ENCODE assay signal across 8 mouse cellular contexts in the genomic region with DNA sequence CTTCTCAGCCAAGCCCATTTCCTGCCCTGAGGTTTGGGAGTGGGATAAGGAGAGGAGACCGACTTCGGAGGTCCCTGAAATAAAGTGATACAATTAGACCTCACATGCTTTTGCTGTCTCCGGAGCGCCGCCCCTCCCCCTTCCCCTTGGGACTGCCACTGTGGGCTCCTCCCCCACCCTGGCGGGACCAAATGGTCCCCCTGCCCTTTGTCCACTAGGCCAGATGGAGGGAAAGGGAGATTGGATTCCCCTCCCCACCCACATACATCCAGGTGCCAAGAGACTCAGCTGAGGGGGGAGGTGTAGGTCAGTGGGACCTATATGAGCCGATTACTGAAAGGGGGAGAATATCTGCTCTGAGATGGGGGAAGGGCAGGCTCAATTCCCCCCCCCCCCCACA. TPM values are rescaled to one million over a fixed set of nuclear protein-coding genes. Genes with fewer than 3 reads are reported as not detected.
DNase-seq lines count a peak whose midpoint lies in the region; ATAC-seq and TF ChIP-seq lines count a peak whose summit lies in the region.

No protein-coding gene starts in this region.

- 5% methylated on average over 7 of the region's 7 CpGs for WGBS in heart, postnatal 0 days
- 0% methylated on average over 7 of the region's 7 CpGs for WGBS in limb, embryonic 10.5 days
- 0% methylated on average over 7 of the region's 7 CpGs for WGBS in neural tube, embryonic 14.5 days

- peaks cover 70% of the 10 kb centered on the region for H3K4me1 ChIP-seq in heart, postnatal 0 days (ENCODE audit: control insufficient read depth, insufficient read depth)
- H3K4me1 ChIP-seq in limb, embryonic 10.5 days = peaks cover 93% of the 10 kb centered on the region
- peaks cover 50% of the 10 kb centered on the region for H3K4me1 ChIP-seq in neural tube, embryonic 14.5 days (ENCODE audit: control insufficient read depth, insufficient read depth, low read length)

- peak overlapping the region; percentile 65 for H3K4me2 ChIP-seq in heart, postnatal 0 days (ENCODE audit: low read depth, low read length)
- peak overlapping the region; percentile 91 for H3K4me2 ChIP-seq in neural tube, embryonic 14.5 days (ENCODE audit: low read depth, low read length)

- no peaks in the 10 kb centered on the region for H3K9me3 ChIP-seq in heart, postnatal 0 days (replicated peaks; ENCODE audit: control insufficient read depth, low read length)
- no peaks in the 10 kb centered on the region for H3K9me3 ChIP-seq in limb, embryonic 10.5 days (replicated peaks)
- H3K9me3 ChIP-seq in neural tube, embryonic 14.5 days (ENCODE audit: control insufficient read depth, low read length) = no peaks in the 10 kb centered on the region

- no peak for DNase-seq in left cerebral cortex, adult 2 months (ENCODE audit: extremely low spot score in 1 of 2, low spot score in 2 of 2)
- no peak for DNase-seq in left cerebral cortex, postnatal 36 days (ENCODE audit: low spot score in 2 of 2)
- peak; percentile 85 for DNase-seq in cerebellum, adult 8-10 months
- no peak for DNase-seq in heart, postnatal 0 days (ENCODE audit: low spot score)
- peak; percentile 80 for DNase-seq in limb, embryonic 10.5 days (ENCODE audit: low spot score)
- no peak for DNase-seq in urinary bladder, postnatal 14 days (ENCODE audit: low spot score)
- DNase-seq in spleen, adult 18-20 months = no peak

- H3K4me3 ChIP-seq in left cerebral cortex, adult 2 months = peak overlapping the region; percentile 79
- peak overlapping the region; percentile 72 for H3K4me3 ChIP-seq in heart, postnatal 0 days (ENCODE audit: low read depth, low read length)
- H3K4me3 ChIP-seq in limb, embryonic 10.5 days = peak overlapping the region; percentile 90
- peak overlapping the region; percentile 66 for H3K4me3 ChIP-seq in neural tube, embryonic 14.5 days (ENCODE audit: low read depth, low read length)

- H3K9ac ChIP-seq in heart, postnatal 0 days (replicated peaks; ENCODE audit: low read depth, low read length) = no peak overlapping the region
- H3K9ac ChIP-seq in neural tube, embryonic 14.5 days (replicated peaks; ENCODE audit: low read depth, low read length) = peak overlapping the region; percentile 92

- no peaks in the 10 kb centered on the region for H3K27me3 ChIP-seq in heart, postnatal 0 days (ENCODE audit: control insufficient read depth, insufficient read depth, low read length)
- H3K27me3 ChIP-seq in limb, embryonic 10.5 days (ENCODE audit: low read depth, poor library complexity, severe bottlenecking) = no peaks in the 10 kb centered on the region
- no peaks in the 10 kb centered on the region for H3K27me3 ChIP-seq in neural tube, embryonic 14.5 days (ENCODE audit: control insufficient read depth, insufficient read depth, low read length)

- intact Hi-C loops in left cerebral cortex, adult 2 months (cut with DNase I) = no loop called here
- intact Hi-C loops in left cerebral cortex, postnatal 36 days (cut with DNase I) = no loop called here

- TF ChIP-seq EP300 in heart, postnatal 0 days (IDR thresholded peaks at IDR 0.05; ENCODE audit: low read depth) = no peak

- H3K27ac ChIP-seq in left cerebral cortex, adult 2 months = peak overlapping the region; percentile 96
- H3K27ac ChIP-seq in heart, postnatal 0 days (ENCODE audit: low read depth) = peak overlapping the region; percentile 78; the same call in 1 of the 2 replicates
- peak overlapping the region; percentile 94 for H3K27ac ChIP-seq in limb, embryonic 10.5 days
- peak overlapping the region; percentile 92 for H3K27ac ChIP-seq in neural tube, embryonic 14.5 days (ENCODE audit: low read depth, low read length)

- H3K36me3 ChIP-seq in heart, postnatal 0 days (replicated peaks; ENCODE audit: control insufficient read depth, insufficient read depth, low read length) = no peaks in the 10 kb centered on the region
- peaks cover 23% of the 10 kb centered on the region for H3K36me3 ChIP-seq in limb, embryonic 10.5 days
- H3K36me3 ChIP-seq in neural tube, embryonic 14.5 days (ENCODE audit: control insufficient read depth, insufficient read depth, low read length) = no peaks in the 10 kb centered on the region

- ATAC-seq in heart, postnatal 0 days (ENCODE audit: insufficient read depth, low read depth) = no peak
- no peak for ATAC-seq in neural tube, embryonic 14.5 days (ENCODE audit: low read depth)

- no peak for TF ChIP-seq CTCF in left cerebral cortex, adult 2 months (IDR thresholded peaks at IDR 0.05)
- no peak for TF ChIP-seq CTCF in heart, postnatal 0 days (IDR thresholded peaks at IDR 0.05; ENCODE audit: low read depth)

RNA-seq across cellular contexts. Expression of gene Pcbp4, which starts 0.3 kb away (rescaled TPM):
- 100 to 1,000 TPM; 202 to 207 TPM for total RNA-seq in left cerebral cortex, adult 2 months (2021)
- 100 to 1,000 TPM; 181 to 197 TPM for total RNA-seq in left cerebral cortex, postnatal 36 days (2021)
- total RNA-seq in heart, postnatal 0 days (2014; rRNA removed; ENCODE audit: low replicate concordance) = 157 and 188 TPM in 2 replicates
- 40.9 and 44.1 TPM in 2 replicates for polyA plus RNA-seq in heart, postnatal 0 days (2015; fragmentation: Nextera tagmentation; extraction: Ambion mirVana)
- polyA plus RNA-seq in limb, embryonic 10.5 days (2016; fragmentation: Nextera tagmentation; extraction: Ambion mirVana) = 275 and 316 TPM in 2 replicates
- polyA plus RNA-seq in neural tube, embryonic 14.5 days (2014; fragmentation: Nextera tagmentation; extraction: Ambion mirVana) = 166 and 182 TPM in 2 replicates

RNA-seq across cellular contexts. Expression of gene Abhd14a, which starts 5.3 kb away (rescaled TPM):
- total RNA-seq in left cerebral cortex, adult 2 months (2021) = 10 to 100 TPM; 38.4 to 38.6 TPM
- 10 to 100 TPM; 36.8 to 38.3 TPM for total RNA-seq in left cerebral cortex, postnatal 36 days (2021)
- 57.3 and 64.8 TPM in 2 replicates for total RNA-seq in heart, postnatal 0 days (2014; rRNA removed; ENCODE audit: low replicate concordance)
- 45.8 and 47.1 TPM in 2 replicates for polyA plus RNA-seq in heart, postnatal 0 days (2015; fragmentation: Nextera tagmentation; extraction: Ambion mirVana)
- polyA plus RNA-seq in limb, embryonic 10.5 days (2016; fragmentation: Nextera tagmentation; extraction: Ambion mirVana) = 45.0 and 46.9 TPM in 2 replicates
- polyA plus RNA-seq in neural tube, embryonic 14.5 days (2014; fragmentation: Nextera tagmentation; extraction: Ambion mirVana) = 59.5 and 66.9 TPM in 2 replicates

RNA-seq across cellular contexts. Expression of gene Abhd14b, which starts 5.6 kb away (rescaled TPM):
- total RNA-seq in left cerebral cortex, adult 2 months (2021) = 10 to 100 TPM; 12.2 to 14.1 TPM
- 10 to 100 TPM in 1 of 2 experiments, 1 to 10 TPM in 1; 8.8 to 11.4 TPM for total RNA-seq in left cerebral cortex, postnatal 36 days (2021)
- 14.9 and 46.8 TPM in 2 replicates for total RNA-seq in heart, postnatal 0 days (2014; rRNA removed; ENCODE audit: low replicate concordance)
- 5.3 and 5.9 TPM in 2 replicates for polyA plus RNA-seq in heart, postnatal 0 days (2015; fragmentation: Nextera tagmentation; extraction: Ambion mirVana)
- 5.9 and 7.6 TPM in 2 replicates for polyA plus RNA-seq in limb, embryonic 10.5 days (2016; fragmentation: Nextera tagmentation; extraction: Ambion mirVana)
- polyA plus RNA-seq in neural tube, embryonic 14.5 days (2014; fragmentation: Nextera tagmentation; extraction: Ambion mirVana) = 8.6 TPM in 2 replicates

RNA-seq across cellular contexts. Expression of gene Gpr62, which starts 12.9 kb away (rescaled TPM):
- total RNA-seq in left cerebral cortex, adult 2 months (2021) = 1 to 10 TPM; 7.4 to 7.6 TPM
- total RNA-seq in left cerebral cortex, postnatal 36 days (2021) = 10 to 100 TPM in 1 of 2 experiments, 1 to 10 TPM in 1; 7.8 to 13.7 TPM
- total RNA-seq in heart, postnatal 0 days (2014; rRNA removed; ENCODE audit: low replicate concordance) = not detected in 2 replicates
- 0.11 TPM in 1 of 2 replicates, not detected in the other for polyA plus RNA-seq in heart, postnatal 0 days (2015; fragmentation: Nextera tagmentation; extraction: Ambion mirVana)
- 0.16 and 0.59 TPM in 2 replicates for polyA plus RNA-seq in limb, embryonic 10.5 days (2016; fragmentation: Nextera tagmentation; extraction: Ambion mirVana)
- polyA plus RNA-seq in neural tube, embryonic 14.5 days (2014; fragmentation: Nextera tagmentation; extraction: Ambion mirVana) = 1.5 and 1.7 TPM in 2 replicates

RNA-seq across cellular contexts. Expression of gene Acy1, which starts 14.7 kb away (rescaled TPM):
- 10 to 100 TPM; 16.0 to 18.7 TPM for total RNA-seq in left cerebral cortex, adult 2 months (2021)
- 10 to 100 TPM; 15.4 to 16.0 TPM for total RNA-seq in left cerebral cortex, postnatal 36 days (2021)
- total RNA-seq in heart, postnatal 0 days (2014; rRNA removed; ENCODE audit: low replicate concordance) = 38.5 and 45.3 TPM in 2 replicates
- polyA plus RNA-seq in heart, postnatal 0 days (2015; fragmentation: Nextera tagmentation; extraction: Ambion mirVana) = 19.0 and 20.1 TPM in 2 replicates
- polyA plus RNA-seq in limb, embryonic 10.5 days (2016; fragmentation: Nextera tagmentation; extraction: Ambion mirVana) = 49.4 and 52.8 TPM in 2 replicates
- 20.3 and 22.5 TPM in 2 replicates for polyA plus RNA-seq in neural tube, embryonic 14.5 days (2014; fragmentation: Nextera tagmentation; extraction: Ambion mirVana)

Comparison
In these comparisons a context has a peak if more than half of its experiments do, and no peak if none do; other contexts are left out.
1. DNase-seq: peak in cerebellum, adult 8-10 months (single experiment) and limb, embryonic 10.5 days (single experiment); none in left cerebral cortex, adult 2 months (0 of 2), left cerebral cortex, postnatal 36 days (0 of 2), heart, postnatal 0 days (single experiment), urinary bladder, postnatal 14 days (single experiment) and spleen, adult 18-20 months (0 of 2).
2. Peak in every context shown above with its lines, with median percentiles within 50 percentile points of each other: H3K27ac ChIP-seq and H3K4me3 ChIP-seq.